Mouse (Mus musculus): ENCODE results near the gene Endov.
A peak's percentile ranks its signal among the peaks of the same experiment; 100 is the strongest.

Endov gene

DNA sequence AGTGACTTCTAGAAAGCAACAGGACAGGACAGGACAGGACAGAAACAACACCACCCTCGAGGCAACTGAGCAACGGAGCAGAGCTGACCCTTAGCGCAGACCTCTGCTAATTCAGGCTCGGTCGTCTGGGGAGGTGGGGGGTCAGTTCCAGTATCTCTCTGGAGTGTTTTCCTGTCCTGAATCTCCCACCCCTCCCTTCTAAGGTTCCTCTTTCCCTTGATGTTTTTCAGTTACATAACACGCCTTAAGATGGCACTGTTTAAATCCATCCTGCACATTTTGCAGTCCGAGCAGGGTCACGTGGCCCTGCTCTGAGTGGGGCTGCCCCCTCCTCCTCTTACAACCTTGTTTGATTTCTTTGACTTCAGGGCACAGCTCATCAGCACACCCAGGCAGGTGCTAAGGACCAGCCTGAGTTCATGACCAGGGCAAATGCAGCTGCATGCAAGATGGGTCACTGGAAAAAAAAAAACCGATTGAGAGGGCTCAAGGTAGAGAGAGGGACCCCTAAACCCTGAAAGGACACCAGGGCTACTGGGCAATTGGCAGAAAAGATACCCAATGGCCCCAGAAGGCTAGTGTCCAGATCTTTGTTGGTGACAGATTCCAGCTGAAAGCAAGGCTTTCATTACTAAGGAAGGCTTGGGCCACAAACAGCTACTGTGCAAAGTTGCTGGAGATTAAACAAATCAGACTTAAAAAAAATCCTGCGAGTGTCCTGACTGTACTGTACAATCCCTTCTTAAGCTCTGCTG lies 54.8 kb downstream of the Endov start:
- TF ChIP-seq NANOG (IDR thresholded peaks at IDR 0.05; ENCODE audit: borderline replicate concordance, low read length) = no peak
- TF ChIP-seq CTCF (conservative IDR thresholded peaks at IDR 0.05; ENCODE audit: low read length) = no peak
- no peak for TF ChIP-seq POU5F1 (IDR thresholded peaks at IDR 0.05; ENCODE audit: borderline replicate concordance, low read length)
- H3K36me3 ChIP-seq (ENCODE audit: insufficient read depth, low read length) = no peaks in the 10 kb centered on the region
- peaks cover 43% of the 10 kb centered on the region for H3K4me1 ChIP-seq (replicated peaks; ENCODE audit: low read depth, low read length)
- no peak overlapping the region for H3K4me3 ChIP-seq (replicated peaks; ENCODE audit: low read length)
- H3K9me3 ChIP-seq (ENCODE audit: low read length) = no peaks in the 10 kb centered on the region
- H3K27me3 ChIP-seq (ENCODE audit: insufficient read depth, low read length) = peaks cover 98% of the 10 kb centered on the region

DNA sequence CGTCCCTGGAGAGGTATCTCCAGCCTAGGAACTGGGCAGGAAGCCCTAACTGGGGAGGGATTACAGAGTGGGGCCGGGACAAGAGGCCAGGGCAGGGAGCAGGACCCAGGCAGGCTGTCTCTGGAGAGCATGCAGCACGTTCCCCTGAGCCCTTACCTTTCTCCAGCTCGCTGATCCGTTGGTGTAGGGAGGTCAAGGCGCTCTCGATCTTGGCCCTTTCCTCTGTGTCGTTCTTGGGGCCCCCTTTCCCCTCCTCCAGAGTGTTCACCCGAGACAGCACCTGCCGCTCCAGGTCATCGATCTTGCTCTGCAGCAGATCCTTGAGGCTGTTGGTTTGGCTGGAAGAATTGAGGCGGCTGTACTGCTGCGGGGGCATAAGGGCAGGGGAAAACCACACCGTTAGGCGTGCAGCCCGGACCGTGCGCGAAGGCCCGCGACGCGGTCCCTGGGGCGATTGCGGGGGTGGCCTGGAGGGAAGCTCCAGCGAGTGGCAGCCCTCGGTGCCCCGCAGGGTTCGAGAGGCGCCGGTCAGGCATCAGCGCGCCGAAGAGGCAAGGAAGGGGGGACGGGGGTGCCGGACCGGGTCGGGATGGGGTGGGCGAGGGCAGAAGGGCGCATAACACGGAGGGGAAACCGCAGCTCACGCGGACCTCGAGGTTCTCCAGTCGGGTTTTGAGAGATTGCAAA lies 55.5 kb downstream of the Endov start:
- peaks cover 98% of the 10 kb centered on the region for H3K27me3 ChIP-seq (ENCODE audit: insufficient read depth, low read length)
- peaks cover 43% of the 10 kb centered on the region for H3K4me1 ChIP-seq (replicated peaks; ENCODE audit: low read depth, low read length)
- H3K36me3 ChIP-seq (ENCODE audit: insufficient read depth, low read length) = no peaks in the 10 kb centered on the region
- TF ChIP-seq POU5F1 (IDR thresholded peaks at IDR 0.05; ENCODE audit: borderline replicate concordance, low read length) (no peak), CTCF (conservative IDR thresholded peaks at IDR 0.05; ENCODE audit: low read length) (no peak), NANOG (IDR thresholded peaks at IDR 0.05; ENCODE audit: borderline replicate concordance, low read length) (no peak)
- H3K4me3 ChIP-seq (replicated peaks; ENCODE audit: low read length) = peak overlapping the region; percentile 77
- H3K9me3 ChIP-seq (ENCODE audit: low read length) = no peaks in the 10 kb centered on the region

DNA sequence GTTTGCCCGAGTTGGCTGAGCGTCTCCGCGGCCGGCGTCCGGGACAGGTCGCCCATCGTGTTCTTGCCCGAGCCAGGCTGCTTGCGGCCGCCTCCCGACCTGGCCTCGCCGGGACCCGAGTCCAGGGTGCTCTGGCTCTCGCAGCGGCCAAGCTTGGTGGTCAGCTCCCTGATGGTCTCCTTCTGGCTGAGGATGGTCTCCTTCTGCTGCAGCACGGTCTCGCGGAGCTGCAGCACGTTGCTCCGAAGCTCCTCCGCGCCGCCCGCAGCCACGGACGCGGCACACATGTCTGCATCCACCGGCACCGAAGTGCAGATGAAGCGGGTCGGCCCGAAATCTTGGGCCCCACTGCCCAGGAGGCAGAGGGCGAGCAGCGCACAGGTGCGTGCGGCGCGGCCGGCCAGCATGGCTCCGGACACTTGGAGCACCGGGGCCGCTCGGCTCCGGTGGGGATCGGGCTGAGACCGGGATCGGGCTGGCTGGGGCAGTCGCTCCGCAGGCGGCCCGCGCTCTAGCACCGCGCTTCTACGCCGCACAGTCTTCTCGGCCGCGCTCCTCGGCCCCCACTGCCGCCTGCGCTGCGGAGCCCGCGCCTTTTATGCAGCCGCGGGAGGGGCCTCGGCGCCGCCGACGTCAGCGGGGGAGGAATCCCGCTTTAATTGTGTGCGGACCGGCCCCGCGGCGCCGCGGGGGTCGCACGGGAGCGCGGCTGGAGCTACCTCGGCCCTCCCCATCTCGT lies 56.2 kb downstream of the Endov start, which contains the start of gene Nptx1:
Gene Nptx1, minus strand, starts transcription at position 571 of the 739 bp plus-strand sequence.
- TF ChIP-seq CTCF (conservative IDR thresholded peaks at IDR 0.05; ENCODE audit: low read length) (no peak), NANOG (IDR thresholded peaks at IDR 0.05; ENCODE audit: borderline replicate concordance, low read length) (no peak), POU5F1 (IDR thresholded peaks at IDR 0.05; ENCODE audit: borderline replicate concordance, low read length) (no peak)
- H3K27me3 ChIP-seq (ENCODE audit: insufficient read depth, low read length) = peaks cover 98% of the 10 kb centered on the region
- H3K36me3 ChIP-seq (ENCODE audit: insufficient read depth, low read length) = no peaks in the 10 kb centered on the region
- no peaks in the 10 kb centered on the region for H3K9me3 ChIP-seq (ENCODE audit: low read length)
- peaks cover 43% of the 10 kb centered on the region for H3K4me1 ChIP-seq (replicated peaks; ENCODE audit: low read depth, low read length)
- H3K4me3 ChIP-seq (replicated peaks; ENCODE audit: low read length) = peak within 1 kb of the TSS; percentile 77

DNA sequence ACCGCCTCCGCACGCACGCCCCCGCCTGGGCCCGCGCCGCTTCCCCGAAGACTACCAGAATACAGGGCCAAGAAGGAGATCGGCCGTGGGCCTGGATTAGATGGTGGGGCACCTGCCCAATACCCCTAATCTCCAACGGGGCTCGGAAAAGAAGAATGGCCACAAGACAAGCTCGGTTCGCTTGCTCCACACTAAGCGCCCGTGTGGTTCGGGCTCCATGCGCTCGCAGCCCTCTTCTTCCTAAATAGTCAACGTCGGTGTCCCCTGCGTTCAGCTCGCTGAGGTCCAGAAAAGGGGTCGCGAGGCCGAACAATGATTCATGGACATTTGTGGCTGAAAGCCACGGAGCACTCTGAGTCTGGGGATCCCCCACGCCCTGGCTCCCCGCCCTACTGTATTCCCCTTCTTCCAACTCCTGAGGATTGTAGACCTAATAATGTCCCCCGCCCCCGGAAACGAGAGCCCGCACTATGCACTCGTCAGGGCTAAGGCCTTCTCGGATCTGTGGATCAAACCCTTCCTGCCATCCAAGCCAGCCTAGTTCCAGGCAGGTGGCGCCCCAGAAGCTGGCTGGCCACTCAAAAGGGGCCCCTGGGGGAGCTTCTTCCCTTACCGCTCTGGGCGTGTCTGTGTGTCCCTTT lies 56.9 kb downstream of the Endov start:
- Histone ChIP-seq H3K9me3 (ENCODE audit: low read length) (no peaks in the 10 kb centered on the region), H3K36me3 (ENCODE audit: insufficient read depth, low read length) (no peaks in the 10 kb centered on the region), H3K4me3 (replicated peaks; ENCODE audit: low read length) (peak overlapping the region; percentile 77), H3K4me1 (replicated peaks; ENCODE audit: low read depth, low read length) (peaks cover 43% of the 10 kb centered on the region), H3K27me3 (ENCODE audit: insufficient read depth, low read length) (peaks cover 98% of the 10 kb centered on the region)
- TF ChIP-seq NANOG (IDR thresholded peaks at IDR 0.05; ENCODE audit: borderline replicate concordance, low read length) (no peak), POU5F1 (IDR thresholded peaks at IDR 0.05; ENCODE audit: borderline replicate concordance, low read length) (no peak), CTCF (conservative IDR thresholded peaks at IDR 0.05; ENCODE audit: low read length) (no peak)

DNA sequence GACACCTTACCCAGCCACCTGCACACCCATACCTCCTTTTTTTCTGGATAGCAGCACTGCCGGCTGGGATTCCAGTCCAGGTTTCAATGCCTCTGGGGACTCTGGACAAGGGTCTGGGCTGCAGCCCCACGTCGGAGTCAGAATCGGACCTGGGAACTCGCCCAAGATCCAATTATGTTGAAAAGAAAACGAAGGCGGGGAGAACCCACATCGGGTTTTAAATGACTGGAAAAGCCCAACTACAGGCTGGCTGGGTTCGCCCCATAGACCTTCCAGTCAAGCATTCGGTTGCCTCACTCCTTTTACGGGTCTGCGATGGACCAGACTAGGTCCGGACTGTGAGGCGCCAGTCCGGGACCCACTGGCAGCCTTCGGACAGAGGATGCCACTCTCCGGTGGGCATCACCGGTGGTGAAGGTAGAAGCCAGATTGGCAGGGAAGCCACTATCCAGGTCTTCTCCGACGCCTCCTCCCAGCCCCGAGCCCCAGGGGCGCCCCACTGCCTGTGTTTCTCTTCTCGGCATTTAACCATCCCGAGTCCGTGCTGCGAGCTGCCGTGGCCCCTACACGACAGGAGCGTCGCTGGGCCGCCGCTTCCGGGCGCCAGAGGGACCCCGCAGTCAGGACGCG lies 57.7 kb downstream of the Endov start:
- no peak for TF ChIP-seq CTCF (conservative IDR thresholded peaks at IDR 0.05; ENCODE audit: low read length)
- TF ChIP-seq NANOG (IDR thresholded peaks at IDR 0.05; ENCODE audit: borderline replicate concordance, low read length) = no peak
- TF ChIP-seq POU5F1 (IDR thresholded peaks at IDR 0.05; ENCODE audit: borderline replicate concordance, low read length) = no peak
- H3K4me1 ChIP-seq (replicated peaks; ENCODE audit: low read depth, low read length) = peaks cover 43% of the 10 kb centered on the region
- no peaks in the 10 kb centered on the region for H3K36me3 ChIP-seq (ENCODE audit: insufficient read depth, low read length)
- peak overlapping the region; percentile 77 for H3K4me3 ChIP-seq (replicated peaks; ENCODE audit: low read length)
- peaks cover 98% of the 10 kb centered on the region for H3K27me3 ChIP-seq (ENCODE audit: insufficient read depth, low read length)
- no peaks in the 10 kb centered on the region for H3K9me3 ChIP-seq (ENCODE audit: low read length)

DNA sequence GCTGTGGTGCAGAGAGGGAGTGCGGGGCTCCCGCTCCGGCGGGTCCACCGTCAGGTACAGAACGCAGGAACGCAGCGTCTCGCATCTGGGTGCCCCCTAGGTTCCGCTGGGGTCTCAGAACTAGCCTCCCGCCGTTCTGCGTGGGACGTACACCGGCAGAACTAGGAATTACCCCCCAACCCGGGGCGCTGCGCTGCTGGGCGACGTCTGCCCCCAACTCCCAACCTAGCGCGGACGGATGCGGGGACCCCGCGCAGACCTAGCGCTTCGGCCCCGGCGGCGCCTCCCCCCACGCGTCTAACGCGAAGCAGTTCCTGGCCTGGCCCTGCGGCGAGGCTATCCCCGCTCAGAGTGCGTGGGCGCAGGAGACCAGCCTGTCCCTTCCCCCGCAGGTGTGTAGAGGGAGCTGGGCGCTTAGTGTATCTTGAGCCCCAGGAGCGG lies 58.2 kb downstream of the Endov start:
- Histone ChIP-seq H3K4me3 (replicated peaks; ENCODE audit: low read length) (peak overlapping the region; percentile 77), H3K27me3 (ENCODE audit: insufficient read depth, low read length) (peaks cover 99% of the 10 kb centered on the region), H3K36me3 (ENCODE audit: insufficient read depth, low read length) (no peaks in the 10 kb centered on the region), H3K9me3 (ENCODE audit: low read length) (no peaks in the 10 kb centered on the region), H3K4me1 (replicated peaks; ENCODE audit: low read depth, low read length) (peaks cover 41% of the 10 kb centered on the region)
- TF ChIP-seq CTCF (conservative IDR thresholded peaks at IDR 0.05; ENCODE audit: low read length) (no peak), POU5F1 (IDR thresholded peaks at IDR 0.05; ENCODE audit: borderline replicate concordance, low read length) (no peak), NANOG (IDR thresholded peaks at IDR 0.05; ENCODE audit: borderline replicate concordance, low read length) (no peak)

DNA sequence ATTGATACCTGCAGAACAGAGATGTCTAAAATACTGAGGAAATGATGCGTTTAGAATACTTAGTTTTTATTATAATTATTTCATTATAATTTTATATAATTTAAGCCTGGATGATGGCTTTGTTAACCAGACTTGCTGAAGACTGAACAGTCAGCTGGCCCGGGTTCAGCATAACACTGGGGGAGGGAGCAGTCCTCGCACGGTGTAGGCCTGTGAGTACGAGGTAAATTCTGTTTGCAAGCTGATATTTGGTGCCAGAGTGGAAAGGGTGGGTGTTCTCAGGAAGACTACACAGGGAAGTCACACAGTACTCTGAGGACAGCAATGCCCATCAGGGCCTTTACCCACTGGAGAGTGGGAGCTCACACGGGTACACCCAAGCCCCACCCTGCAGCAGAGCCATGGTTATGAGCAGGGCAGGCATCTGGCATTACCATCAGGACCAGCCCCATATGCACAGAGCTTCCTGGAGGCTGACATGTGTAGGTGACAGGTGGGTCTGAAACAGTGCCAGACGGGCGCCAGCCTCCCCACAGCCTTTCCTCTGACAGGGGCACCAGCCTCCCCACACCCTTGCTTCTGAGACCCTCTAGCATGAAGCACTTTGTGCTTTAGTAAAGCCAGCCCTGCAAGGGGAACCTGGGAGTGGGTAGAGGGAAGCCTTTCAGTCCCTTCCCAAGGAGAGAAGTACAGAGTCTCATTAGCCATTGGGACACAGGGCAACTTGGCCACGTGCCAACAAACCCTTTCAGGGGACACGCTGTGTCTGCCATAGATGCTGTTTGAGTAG lies 59.6 kb downstream of the Endov start:
- TF ChIP-seq POU5F1 (IDR thresholded peaks at IDR 0.05; ENCODE audit: borderline replicate concordance, low read length) (no peak), NANOG (IDR thresholded peaks at IDR 0.05; ENCODE audit: borderline replicate concordance, low read length) (no peak), CTCF (conservative IDR thresholded peaks at IDR 0.05; ENCODE audit: low read length) (no peak)
- H3K4me1 ChIP-seq (replicated peaks; ENCODE audit: low read depth, low read length) = peaks cover 36% of the 10 kb centered on the region
- H3K4me3 ChIP-seq (replicated peaks; ENCODE audit: low read length) = no peak overlapping the region
- H3K27me3 ChIP-seq (ENCODE audit: insufficient read depth, low read length) = peaks cover 96% of the 10 kb centered on the region
- H3K36me3 ChIP-seq (ENCODE audit: insufficient read depth, low read length) = no peaks in the 10 kb centered on the region
- H3K9me3 ChIP-seq (ENCODE audit: low read length) = no peaks in the 10 kb centered on the region

Data from E14TG2a.4 (cell line).